Mouse (Mus musculus) hematopoietic stem cell, adult 5-6 weeks (primary cell): ENCODE measurements at regions not wholly inside any gene's neighbourhood (a gene's known extent, or its start where the extent isn't known, plus 50 kb on each side); places are given as distances from the start of the nearest gene placed in this dataset.
"Not testable (repeated sequence)": the region's sequence is repeated elsewhere in the genome, so short reads cannot be mapped to it uniquely, and the experiment has no call there.

Experiments
- ATAC-seq, 2 experiments: fragments of 125-278 bp in 1 of 2; replicated peaks in 1 of 2; 2 replicates each; pipeline ENCODE4 v1.8.0; 2016 to 2017; ENCODE audit warnings: inconsistent platforms in 2 of 2, mild to moderate bottlenecking in 2 of 2, moderate number of reproducible peaks in 2 of 2, low read depth in 1 of 2, moderate TSS enrichment in 1 of 2; ENCODE audit not compliant: low FRiP score in 2 of 2, poor library complexity in 2 of 2, severe bottlenecking in 2 of 2, insufficient read depth in 1 of 2, low TSS enrichment in 1 of 2

- ATAC-seq, result no peak
Observed at GRCm38 (mm10) chr3:157371509-157371908, 162.5 kb upstream of the Zranb2 start.

- no peak for ATAC-seq
Observed at GRCm38 (mm10) chr3:157373333-157373732, 160.6 kb upstream of the Zranb2 start.

GRCm38 (mm10) chr3:157374178-157374577 is 159.8 kb upstream of the Zranb2 start:
- no peak for ATAC-seq

GRCm38 (mm10) chr3:157377531-157377930 is 156.4 kb upstream of the Zranb2 start:
- ATAC-seq, result peak in 1 of 2 experiments; percentile 42; a peak in 2 of 4 replicates

GRCm38 (mm10) chr3:157378127-157378526 is 155.8 kb upstream of the Zranb2 start:
- ATAC-seq, result no peak

- no peak for ATAC-seq
Observed at GRCm38 (mm10) chr3:157391835-157392234, 142.1 kb upstream of the Zranb2 start.

GRCm38 (mm10) chr3:157393903-157394302 is 140.1 kb upstream of the Zranb2 start:
- no peak for ATAC-seq

- no peak for ATAC-seq
Observed at GRCm38 (mm10) chr3:157399909-157400308, 134.1 kb upstream of the Zranb2 start.

- no peak for ATAC-seq
Observed at GRCm38 (mm10) chr3:157404054-157404453, 129.9 kb upstream of the Zranb2 start.

- ATAC-seq, result not testable (repeated sequence)
Observed at GRCm38 (mm10) chr3:157423447-157423846, 110.5 kb upstream of the Zranb2 start.

- no peak for ATAC-seq
Observed at GRCm38 (mm10) chr3:157426720-157427119, 107.2 kb upstream of the Zranb2 start.

GRCm38 (mm10) chr3:157449794-157450193 is 84.2 kb upstream of the Zranb2 start:
- ATAC-seq, result peak; percentile 62 to 81; a peak in 3 of 4 replicates

GRCm38 (mm10) chr3:157471600-157471999 is 62.4 kb upstream of the Zranb2 start:
- ATAC-seq, result no peak

- ATAC-seq, result no peak
Observed at GRCm38 (mm10) chr3:157472674-157473073, 61.3 kb upstream of the Zranb2 start.

GRCm38 (mm10) chr3:157477731-157478130 is 56.2 kb upstream of the Zranb2 start:
- ATAC-seq, result no peak
